In the genomic region with DNA sequence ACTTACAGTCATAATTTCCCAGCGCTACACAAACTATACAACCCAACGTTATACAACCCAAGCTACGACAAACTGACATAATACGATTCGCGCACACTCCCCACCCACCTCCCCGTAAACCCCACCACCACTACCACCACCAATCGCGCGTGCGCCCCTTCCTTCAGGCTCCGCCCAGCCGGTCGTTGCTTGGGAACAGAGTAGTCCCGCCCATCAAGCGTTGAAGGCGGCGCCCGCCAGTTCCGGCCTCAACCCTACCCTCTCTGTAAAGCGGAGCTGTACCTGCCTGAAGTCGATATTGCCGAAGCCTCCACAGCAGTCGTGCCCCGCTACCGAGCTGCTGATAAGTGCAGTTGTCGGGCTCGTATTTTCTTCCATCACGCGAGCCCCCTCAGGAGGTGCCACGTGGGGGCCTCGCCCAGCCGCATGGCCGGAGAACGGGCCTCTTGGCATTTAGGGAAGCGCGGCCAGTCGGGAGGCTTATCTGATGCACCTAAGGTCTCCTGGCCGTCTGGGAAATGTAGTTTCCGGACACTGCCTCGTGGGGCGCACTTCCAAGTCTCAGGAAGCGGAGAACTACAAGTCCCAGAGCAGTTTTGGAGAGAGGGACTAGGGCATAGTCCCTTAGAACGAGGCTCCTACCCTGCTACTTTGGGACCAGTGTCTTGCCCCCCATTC, we compare ENCODE assay signal across 8 mouse cellular contexts. TPM values are rescaled to one million over a fixed set of nuclear protein-coding genes. Genes with fewer than 3 reads are reported as not detected.
DNase-seq lines count a peak whose midpoint lies in the region; ATAC-seq and TF ChIP-seq lines count a peak whose summit lies in the region.

Gene Pemt (minus strand): TSS at position 432 of the 678 bp plus-strand sequence.

- H3K4me2 ChIP-seq in forebrain, embryonic 15.5 days (replicated peaks), result peak within 1 kb of the TSS; percentile 59

- TF ChIP-seq CTCF in lung, adult 2 months (IDR thresholded peaks at IDR 0.05; ENCODE audit: insufficient read depth, low read length), result 0 out of 2 replicates have a peak, but pooled peaks have one; percentile 11

- intact Hi-C loops in heart, postnatal 25 days (cut with DNase I), result no loop called here

- TF ChIP-seq POLR2A in lung, adult 2 months (IDR thresholded peaks at IDR 0.05; ENCODE audit: borderline replicate concordance, extremely low read depth, low read depth, low read length), result peak; percentile 54; the same call in 1 of the 2 replicates

- ATAC-seq in forebrain, embryonic 15.5 days (replicated peaks), result peak; percentile 99
- ATAC-seq in neutrophil, adult 5-6 weeks (ENCODE audit: extremely low read depth, insufficient number of reproducible peaks, low FRiP score, poor library complexity, severe bottlenecking), result peak; percentile 90

- H3K4me1 ChIP-seq in ES-E14 (ENCODE audit: control insufficient read depth in 2 of 2, insufficient read depth in 2 of 2, low read length in 2 of 2, poor library complexity in 1 of 2), result peaks cover 0 to 3% of the 10 kb centered on the region in 2 experiments; a peak in 1 of 4 replicates
- peaks cover 5% of the 10 kb centered on the region for H3K4me1 ChIP-seq in forebrain, embryonic 15.5 days
- no peaks in the 10 kb centered on the region; the same call in none of the 2 replicates for H3K4me1 ChIP-seq in lung, adult 2 months (ENCODE audit: control insufficient read depth, insufficient read depth, low read length)

- peak within 1 kb of the TSS; percentile 63 for H3K27ac ChIP-seq in ES-E14 (ENCODE audit: insufficient read depth, low read depth, low read length, poor library complexity, severe bottlenecking)
- peak within 1 kb of the TSS; percentile 95 for H3K27ac ChIP-seq in forebrain, embryonic 15.5 days (replicated peaks)

- under 1% methylated on average over 44 of the region's 44 CpGs for WGBS in forebrain, embryonic 15.5 days
- WGBS in lung, adult 2 months, result under 1% methylated on average over 44 of the region's 44 CpGs

- in situ Hi-C loops in ES-E14 (cut with MboI; ENCODE audit: low sequenced_read_pairs in 2 of 2, unreplicated experiment in 2 of 2), result no loop called here

- H3K27me3 ChIP-seq in forebrain, embryonic 15.5 days, result no peaks in the 10 kb centered on the region

- no peaks in the 10 kb centered on the region for H3K9me3 ChIP-seq in ES-E14 (ENCODE audit: control insufficient read depth, insufficient read depth, low read depth, low read length)
- H3K9me3 ChIP-seq in forebrain, embryonic 15.5 days, result no peaks in the 10 kb centered on the region

- H3K9ac ChIP-seq in ES-E14 (ENCODE audit: insufficient read depth, low read depth, low read length, poor library complexity, severe bottlenecking), result peak within 1 kb of the TSS; percentile 91
- peak within 1 kb of the TSS; percentile 68 for H3K9ac ChIP-seq in forebrain, embryonic 15.5 days (replicated peaks)

- H3K4me3 ChIP-seq in ES-E14 (ENCODE audit: insufficient read depth in 1 of 2, low read depth in 1 of 2, low read length in 2 of 2, poor library complexity in 1 of 2, severe bottlenecking in 1 of 2), result peak within 1 kb of the TSS; percentile 74 to 75
- H3K4me3 ChIP-seq in forebrain, embryonic 15.5 days, result peak within 1 kb of the TSS; percentile 69
- H3K4me3 ChIP-seq in lung, adult 2 months (replicated peaks; ENCODE audit: extremely low read depth, low read depth, low read length), result peak within 1 kb of the TSS; percentile 98

- H3K36me3 ChIP-seq in ES-E14 (ENCODE audit: control insufficient read depth, insufficient read depth, low read length, poor library complexity, severe bottlenecking), result no peaks in the 10 kb centered on the region
- H3K36me3 ChIP-seq in forebrain, embryonic 15.5 days, result no peaks in the 10 kb centered on the region

- DNase-seq in ES-E14 (ENCODE audit: low read depth, low spot score), result peak; percentile 98
- DNase-seq in cerebellum, adult 11-12 months, result peak; percentile 96
- peak; percentile 90 for DNase-seq in heart, postnatal 25 days (ENCODE audit: low spot score)
- peak; percentile 95 to 99 for DNase-seq in layer of hippocampus, adult 18-20 months (ENCODE audit: low spot score in 2 of 2)
- peak; percentile 94 for DNase-seq in lung, adult 2 months
- peak; percentile 90 to 92 for DNase-seq in thymus, adult 18-20 months

TF ChIP-seq in ES-E14, 5 proteins besides CTCF, POLR2A, EP300 and RAD21:
- TF ChIP-seq MAFK (IDR thresholded peaks at IDR 0.05; ENCODE audit: insufficient read depth, low read depth, low read length) (no peak), ZC3H11A (IDR thresholded peaks at IDR 0.05; ENCODE audit: borderline replicate concordance, low read depth, low read length) (0 out of 2 replicates have a peak, but pooled peaks have one; percentile 15), CHD2 (IDR thresholded peaks at IDR 0.05; ENCODE audit: low read depth, low read length) (peak; percentile 77), HCFC1 (IDR thresholded peaks at IDR 0.05; ENCODE audit: borderline replicate concordance, insufficient read depth, low read length) (peak; percentile 100), ZNF384 (IDR thresholded peaks at IDR 0.05; ENCODE audit: low read depth, low read length) (no peak)

RNA-seq across cellular contexts. Expression of gene Pemt, which starts in this region (rescaled TPM):
- total RNA-seq in ES-E14 (2012; rRNA removed), result 17.5 and 18.9 TPM in 2 replicates
- polyA plus RNA-seq in forebrain, embryonic 15.5 days (2015; fragmentation: Nextera tagmentation; extraction: Ambion mirVana), result 5.5 and 5.8 TPM in 2 replicates
- total RNA-seq in heart, postnatal 25 days (2021), result 1 to 10 TPM; 1.6 to 3.0 TPM
- total RNA-seq in layer of hippocampus, adult 18-20 months (2021), result 1 to 10 TPM; 2.4 to 7.8 TPM
- polyA plus RNA-seq in lung, adult 2 months (2012; rRNA removed), result 6.4 and 7.0 TPM in 2 replicates
- total RNA-seq in neutrophil, adult 5-6 weeks (2017), result not detected in 2 replicates

Comparison
In these comparisons a context has a peak if more than half of its experiments do, and no peak if none do; other contexts are left out.
1. Peak in every context shown above with its lines: DNase-seq, ATAC-seq, H3K4me3 ChIP-seq and H3K27ac ChIP-seq.
2. Peak in ATAC-seq in neutrophil, adult 5-6 weeks; RNA of the gene not detected or under 1 TPM.